Mouse (Mus musculus) liver, adult 2 months (tissue): ENCODE measurements around the gene Oxld1.

Experiments
- CTCF ChIP-seq: fragments of 200-500 bp; IDR thresholded peaks from 2 replicates; pipeline ENCODE4 v1.5.1; 2011; ENCODE audit warnings: low read depth, low read length, control low read depth
- POLR2A ChIP-seq: fragments of 200-500 bp; IDR thresholded peaks from 2 replicates; pipeline ENCODE4 v1.6.1; 2011; ENCODE audit warnings: low read length, control low read depth; ENCODE audit not compliant: insufficient read depth; ENCODE audit errors: extremely low read depth

DNA sequence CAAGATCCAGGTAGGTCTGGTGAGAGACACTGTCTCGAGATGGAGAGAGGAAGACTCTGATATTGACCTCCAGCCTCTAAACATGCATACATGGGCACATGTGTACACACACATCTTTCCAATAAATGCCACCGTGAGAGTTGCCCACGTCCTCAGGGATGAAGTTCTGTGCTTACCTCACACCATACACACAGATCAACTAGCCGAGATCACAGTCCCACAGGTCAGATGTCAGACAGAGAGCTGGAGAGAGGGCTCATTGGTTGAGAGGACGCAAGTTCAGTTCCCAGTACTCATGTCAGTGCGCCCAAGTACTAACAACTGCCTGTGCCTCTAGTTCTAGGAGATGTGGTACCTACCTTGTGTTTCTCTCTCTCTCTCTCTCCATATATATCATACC is 43.1 kb upstream of the Oxld1 start:
- no peak for TF ChIP-seq CTCF
- TF ChIP-seq POLR2A: no peak
